Mouse (Mus musculus) forebrain, embryonic 14.5 days (tissue): ENCODE measurements at regions not wholly inside any gene's neighbourhood (a gene's known extent, or its start where the extent isn't known, plus 50 kb on each side); places are given as distances from the start of the nearest gene placed in this dataset.
"Not testable (repeated sequence)": the region's sequence is repeated elsewhere in the genome, so short reads cannot be mapped to it uniquely, and the experiment has no call there.

Experiments used
- ATAC-seq: fragments of 200-750 bp; cut with Nextera tagmentation; 2 replicates; pipeline ENCODE4 v1.8.0; 2017; ENCODE audit warnings: mild to moderate bottlenecking, moderate library complexity
- DNase-seq: peaks from one replicate; pipeline ENCODE4 v3.0.0-alpha.2; 2015; ENCODE audit warnings: low spot score
- H3K27ac ChIP-seq: fragments of 300-500 bp; sonication (generic); 2 replicates; pipeline ENCODE4 v1.5.1; 2014; ENCODE audit warnings: low read depth, mild to moderate bottlenecking, control low read depth, low read length, moderate library complexity
- H3K27me3 ChIP-seq: fragments of 300-500 bp; sonication (generic); replicated peaks from 2 replicates; pipeline ENCODE4 v1.6.1; 2014; ENCODE audit warnings: low read length, control low read depth, mixed read lengths; ENCODE audit not compliant: control insufficient read depth, insufficient read depth
- H3K36me3 ChIP-seq: fragments of 300-500 bp; sonication (generic); 2 replicates; pipeline ENCODE4 v1.6.1; 2014; ENCODE audit warnings: low read length, control low read depth; ENCODE audit not compliant: control insufficient read depth, insufficient read depth
- H3K4me1 ChIP-seq: fragments of 300-500 bp; sonication (generic); 2 replicates; pipeline ENCODE4 v1.6.1; 2014; ENCODE audit warnings: antibody characterized with exemption, low read length, control low read depth; ENCODE audit not compliant: control insufficient read depth, insufficient read depth
- H3K4me2 ChIP-seq: fragments of 300-500 bp; sonication (generic); 2 replicates; pipeline ENCODE4 v1.6.1; 2014; ENCODE audit warnings: mild to moderate bottlenecking, control low read depth, low read length
- H3K4me3 ChIP-seq: fragments of 300-500 bp; sonication (generic); 2 replicates; pipeline ENCODE4 v1.5.1; 2014; ENCODE audit warnings: low read depth, low read length, control low read depth
- H3K9ac ChIP-seq: fragments of 300-500 bp; sonication (generic); 2 replicates; pipeline ENCODE4 v1.6.1; 2014; ENCODE audit warnings: mild to moderate bottlenecking, low read length, control low read depth, moderate library complexity
- H3K9me3 ChIP-seq: fragments of 300-500 bp; sonication (generic); replicated peaks from 2 replicates; pipeline ENCODE4 v1.6.1; 2016; ENCODE audit warnings: low read length, control low read depth, mixed read lengths; ENCODE audit not compliant: control insufficient read depth
- WGBS: fragments of 180-500 bp; shearing (Covaris S2); extraction: QIAGEN DNeasy Blood & Tissue Kit; methylation state at CpG from one replicate; pipeline ENCODE4 v1.1.7; 2014; 5-methylcytosine and 5-hydroxymethylcytosine counted together

GRCm38 (mm10) chr8:83837637-83838378 is 62.1 kb upstream of the Adgrl1 start:
- Histone ChIP-seq H3K27me3 (no peaks in the 10 kb centered on the region), H3K36me3 (no peaks in the 10 kb centered on the region), H3K27ac (no peak overlapping the region), H3K9ac (no peak overlapping the region), H3K4me2 (no peak overlapping the region), H3K9me3 (no peaks in the 10 kb centered on the region; the same call in 1 of the 2 replicates), H3K4me1 (no peaks in the 10 kb centered on the region), H3K4me3 (no peak overlapping the region)
- 50% methylated on average over 9 of the region's 9 CpGs for WGBS
- DNase-seq = no peak
- no peak for ATAC-seq

- H3K4me2 ChIP-seq = no peak overlapping the region
- 74% methylated on average over 2 of the region's 2 CpGs for WGBS
- H3K4me3 ChIP-seq = no peak overlapping the region
- H3K9me3 ChIP-seq = no peaks in the 10 kb centered on the region
- H3K9ac ChIP-seq = no peak overlapping the region
- no peaks in the 10 kb centered on the region for H3K4me1 ChIP-seq
- H3K36me3 ChIP-seq = no peaks in the 10 kb centered on the region
- H3K27me3 ChIP-seq = no peaks in the 10 kb centered on the region
- no peak overlapping the region for H3K27ac ChIP-seq
- ATAC-seq = no peak
- DNase-seq = no peak
Observed at GRCm38 (mm10) chr8:83829851-83830250, 70.1 kb upstream of the Adgrl1 start.

GRCm38 (mm10) chr8:83824925-83825680 is 74.8 kb upstream of the Adgrl1 start:
- ATAC-seq = no peak

GRCm38 (mm10) chr8:83819086-83819485 is 78.0 kb upstream of the Adgre5 start:
- Histone ChIP-seq H3K9ac (no peak overlapping the region), H3K9me3 (no peaks in the 10 kb centered on the region), H3K27ac (no peak overlapping the region), H3K36me3 (no peaks in the 10 kb centered on the region), H3K4me3 (no peak overlapping the region), H3K4me1 (no peaks in the 10 kb centered on the region), H3K4me2 (no peak overlapping the region), H3K27me3 (no peaks in the 10 kb centered on the region)
- DNase-seq = no peak
- ATAC-seq = no peak
- 79% methylated on average over 4 of the region's 4 CpGs for WGBS

More at GRCm38 (mm10) chr8:83824925-83825680, 74.8 kb upstream of the Adgrl1 start:
- no peak overlapping the region for H3K4me3 ChIP-seq
- no peak overlapping the region for H3K4me2 ChIP-seq
- H3K4me1 ChIP-seq = no peaks in the 10 kb centered on the region
- H3K9me3 ChIP-seq = no peaks in the 10 kb centered on the region
- H3K9ac ChIP-seq = no peak overlapping the region
- H3K27me3 ChIP-seq = no peaks in the 10 kb centered on the region
- H3K36me3 ChIP-seq = no peaks in the 10 kb centered on the region
- no peak for DNase-seq
- no peak overlapping the region for H3K27ac ChIP-seq
- 80% methylated on average over 17 of the region's 17 CpGs for WGBS

GRCm38 (mm10) chr8:83810651-83811050 is 69.5 kb upstream of the Adgre5 start:
- no peak overlapping the region for H3K27ac ChIP-seq
- no peaks in the 10 kb centered on the region for H3K9me3 ChIP-seq
- no peaks in the 10 kb centered on the region for H3K27me3 ChIP-seq
- H3K4me3 ChIP-seq = no peak overlapping the region
- no peak overlapping the region for H3K9ac ChIP-seq
- ATAC-seq = no peak
- H3K4me1 ChIP-seq = no peaks in the 10 kb centered on the region
- WGBS = 80% methylated on average over 2 of the region's 2 CpGs
- no peak for DNase-seq
- H3K36me3 ChIP-seq = no peaks in the 10 kb centered on the region
- H3K4me2 ChIP-seq = no peak overlapping the region

- Histone ChIP-seq H3K9ac (no peak overlapping the region), H3K4me3 (no peak overlapping the region), H3K36me3 (no peaks in the 10 kb centered on the region), H3K9me3 (no peaks in the 10 kb centered on the region), H3K27me3 (no peaks in the 10 kb centered on the region), H3K4me2 (no peak overlapping the region), H3K4me1 (no peaks in the 10 kb centered on the region), H3K27ac (no peak overlapping the region)
- WGBS = 80% methylated on average over 6 of the region's 6 CpGs
- DNase-seq = no peak
- ATAC-seq = no peak
Observed at GRCm38 (mm10) chr8:83805612-83806011, 64.5 kb upstream of the Adgre5 start.

GRCm38 (mm10) chr8:83803312-83803711 is 62.2 kb upstream of the Adgre5 start:
- H3K27me3 ChIP-seq, ATAC-seq, H3K4me1 ChIP-seq, H3K9me3 ChIP-seq, H3K36me3 ChIP-seq, H3K4me2 ChIP-seq, H3K4me3 ChIP-seq, H3K27ac ChIP-seq, H3K9ac ChIP-seq: not testable (repeated sequence)
- peak; percentile 19 for DNase-seq
- WGBS = 44% methylated on average over 1 of the region's 1 CpGs

GRCm38 (mm10) chr8:83802506-83802905 is 61.4 kb upstream of the Adgre5 start:
- WGBS = 53% methylated on average over 3 of the region's 3 CpGs
- H3K4me2 ChIP-seq = no peak overlapping the region

GRCm38 (mm10) chr8:83799607-83799950 is 58.5 kb upstream of the Adgre5 start:
- Histone ChIP-seq H3K9ac (no peak overlapping the region), H3K36me3 (no peaks in the 10 kb centered on the region), H3K4me2 (no peak overlapping the region), H3K27me3 (no peaks in the 10 kb centered on the region), H3K27ac (no peak overlapping the region), H3K4me1 (no peaks in the 10 kb centered on the region), H3K4me3 (no peak overlapping the region), H3K9me3 (no peaks in the 10 kb centered on the region)
- DNase-seq (no peak), ATAC-seq (no peak)
- 84% methylated on average over 8 of the region's 8 CpGs for WGBS

More at GRCm38 (mm10) chr8:83802506-83802905, 61.4 kb upstream of the Adgre5 start:
- Histone ChIP-seq H3K36me3 (no peaks in the 10 kb centered on the region), H3K9me3 (no peaks in the 10 kb centered on the region), H3K27ac (no peak overlapping the region), H3K9ac (no peak overlapping the region), H3K4me1 (no peaks in the 10 kb centered on the region), H3K27me3 (no peaks in the 10 kb centered on the region), H3K4me3 (no peak overlapping the region)
- ATAC-seq (no peak), DNase-seq (no peak)
